Mouse (Mus musculus) Muller cell, postnatal 12 days (primary cell): ENCODE measurements around the gene Traf3.
A peak's percentile ranks its signal among the peaks of the same experiment; 100 is the strongest.

Experiments used
- DNase-seq: peaks from one replicate; pipeline ENCODE4 v3.0.0-alpha.2; 2015; ENCODE audit errors: inconsistent ontology term

The Traf3 gene

DNA sequence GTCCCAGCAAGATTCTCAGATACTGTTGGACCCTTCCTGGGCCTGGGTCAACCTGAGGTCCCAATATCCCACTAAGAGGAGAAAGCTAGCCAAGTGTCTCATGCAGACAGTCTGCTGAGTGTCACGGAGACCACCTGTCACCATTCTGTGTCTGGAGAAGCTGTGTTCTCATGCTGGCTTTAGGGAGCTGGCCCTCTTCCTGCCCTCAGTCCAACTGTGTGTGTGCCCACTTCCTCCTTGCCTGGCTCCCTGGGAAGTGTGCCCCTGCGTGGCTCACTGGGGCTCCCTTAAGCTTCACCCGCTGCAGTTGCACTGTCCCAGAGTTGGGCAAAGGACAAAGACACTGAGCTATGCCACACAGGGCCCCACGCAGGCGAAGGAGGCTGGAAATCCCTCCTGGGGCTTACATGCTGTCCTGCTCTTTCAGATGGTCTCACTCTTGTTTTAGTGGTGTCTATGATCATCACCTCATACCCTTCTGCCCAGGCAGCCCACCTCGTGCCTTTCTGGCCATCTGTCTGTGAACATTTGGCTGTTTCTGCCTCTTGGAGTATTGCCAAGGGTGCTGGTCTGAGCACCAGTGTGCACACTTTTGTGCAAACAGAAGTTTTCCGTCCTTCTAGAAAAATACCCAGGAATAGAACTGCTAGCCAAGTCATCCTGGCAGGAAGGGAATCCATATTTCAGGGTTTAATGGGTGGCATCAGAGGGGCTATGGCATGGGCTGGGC, 13.0 kb upstream of the Traf3 start:
- DNase-seq, result no peak

GRCm38 (mm10) chr12:111153946-111154345, 12.2 kb upstream of the Traf3 start:
- no peak for DNase-seq

DNA sequence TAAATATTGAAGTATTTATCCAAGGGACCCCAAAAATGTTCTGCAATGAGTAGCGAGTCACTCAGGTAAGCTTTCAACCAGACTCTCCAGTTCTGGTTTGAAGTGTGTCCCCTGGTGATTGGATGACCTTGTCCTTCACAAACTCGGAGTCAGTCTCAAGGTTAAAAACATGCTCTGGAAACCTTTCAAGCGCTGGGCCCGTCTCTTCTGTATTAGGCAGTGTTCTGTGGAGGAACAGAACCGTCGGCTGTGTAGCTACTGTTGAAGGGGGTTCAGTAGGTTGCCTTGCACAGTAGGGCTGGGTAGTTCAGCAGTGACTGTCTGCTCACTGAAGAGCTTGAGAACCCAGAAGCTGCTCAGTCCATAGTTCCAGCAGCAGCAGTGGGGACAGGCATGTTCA, 11.5 kb upstream of the Traf3 start:
- DNase-seq, result no peak

DNA sequence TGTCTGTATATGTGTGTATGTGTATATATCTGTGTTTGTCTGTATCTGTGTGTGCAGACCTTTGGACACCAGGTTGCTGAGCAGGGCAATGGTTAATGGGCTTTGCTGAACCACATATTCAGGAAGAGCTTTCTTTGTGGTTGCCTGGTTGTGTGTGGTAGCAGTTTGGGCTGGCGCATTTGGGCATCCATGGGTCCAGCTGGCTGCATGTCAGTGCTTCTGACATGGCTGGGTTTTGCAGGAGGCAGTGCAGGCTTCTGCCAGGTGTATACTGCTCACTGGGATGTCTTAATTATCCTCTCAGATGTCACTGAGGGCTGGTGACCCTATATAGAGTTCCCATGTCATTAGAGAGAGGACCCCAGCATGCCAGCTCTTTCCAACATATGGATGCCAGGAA, 10.4 kb upstream of the Traf3 start:
- no peak for DNase-seq

GRCm38 (mm10) chr12:111159659-111160428, 6.3 kb upstream of the Traf3 start:
- no peak for DNase-seq

GRCm38 (mm10) chr12:111160871-111161270, 5.3 kb upstream of the Traf3 start:
- DNase-seq, result no peak

- no peak for DNase-seq
These were observed 4.2 kb upstream of the Traf3 start for GRCm38 (mm10) chr12:111161943-111162311.

DNA sequence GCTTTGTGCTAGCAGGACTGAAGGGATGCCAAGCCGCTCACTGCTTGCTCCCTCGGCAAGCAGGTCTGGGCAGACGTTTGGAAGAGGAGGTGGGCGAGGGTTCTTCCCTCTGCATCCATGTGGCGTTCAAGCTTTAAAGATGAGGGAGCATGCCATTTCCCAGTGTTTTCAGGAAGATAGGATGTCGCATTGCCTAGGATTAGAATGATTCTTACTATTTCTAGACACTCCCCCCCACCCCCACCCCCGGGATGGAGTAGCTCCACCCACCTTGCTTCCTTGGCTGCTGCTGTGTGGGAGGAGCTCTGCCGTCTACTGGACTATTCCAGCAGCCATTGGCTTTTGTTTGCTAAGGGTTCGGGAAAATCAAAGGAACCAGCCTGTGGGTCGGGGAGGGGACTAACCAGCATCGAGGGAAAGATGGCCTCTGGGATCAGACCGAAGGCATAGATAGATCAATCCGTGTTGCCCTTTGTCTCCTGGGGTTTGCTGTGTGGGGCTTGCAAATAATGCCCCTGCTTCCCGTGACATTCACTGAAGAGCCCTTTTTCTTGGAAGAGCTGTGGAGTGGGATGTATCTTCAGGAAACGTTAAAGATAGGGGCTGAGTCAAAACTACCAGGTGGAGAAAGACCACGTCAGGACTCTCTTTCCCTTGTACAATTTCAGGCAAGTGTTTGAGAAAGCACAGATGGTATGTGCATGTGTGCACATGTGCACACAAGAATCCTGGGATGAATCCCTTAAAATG, 3.7 kb upstream of the Traf3 start:
- peak; percentile 68 for DNase-seq

- DNase-seq, result peak; percentile 96
These were observed 1.8 kb upstream of the Traf3 start for GRCm38 (mm10) chr12:111164310-111164751.

DNA sequence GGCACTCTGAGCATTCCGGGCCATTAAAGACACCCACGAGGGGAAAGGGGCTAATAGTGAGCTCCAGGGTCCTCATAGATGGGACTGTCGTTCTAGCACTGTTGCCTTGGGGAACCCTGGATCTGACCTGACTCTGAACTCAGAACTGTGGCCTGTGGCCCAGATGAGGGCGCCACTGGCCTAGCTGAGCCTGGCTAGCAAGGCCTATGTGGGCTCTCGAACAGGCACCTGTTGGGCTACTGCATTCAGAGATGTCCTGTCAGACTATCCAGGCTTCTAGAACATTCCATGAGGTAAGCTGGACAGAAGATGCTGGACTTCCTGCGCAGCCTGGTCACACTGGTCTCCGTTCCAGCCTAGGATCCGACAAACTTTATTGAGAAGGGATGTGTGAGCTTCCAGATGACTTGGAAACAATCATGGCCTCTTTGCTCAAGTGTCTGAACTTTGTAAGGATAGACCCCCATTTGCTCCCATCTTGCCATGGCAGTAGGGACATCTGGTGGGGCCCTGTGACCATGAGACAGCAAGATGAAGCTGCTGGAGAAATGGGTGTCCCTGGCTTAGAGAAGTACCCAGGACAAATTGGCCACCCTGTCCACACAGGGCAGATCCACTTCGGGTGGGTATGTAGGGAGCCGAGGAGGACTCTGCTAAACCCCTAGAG, 891 bp upstream of the Traf3 start:
- DNase-seq, result peak; percentile 62

DNA sequence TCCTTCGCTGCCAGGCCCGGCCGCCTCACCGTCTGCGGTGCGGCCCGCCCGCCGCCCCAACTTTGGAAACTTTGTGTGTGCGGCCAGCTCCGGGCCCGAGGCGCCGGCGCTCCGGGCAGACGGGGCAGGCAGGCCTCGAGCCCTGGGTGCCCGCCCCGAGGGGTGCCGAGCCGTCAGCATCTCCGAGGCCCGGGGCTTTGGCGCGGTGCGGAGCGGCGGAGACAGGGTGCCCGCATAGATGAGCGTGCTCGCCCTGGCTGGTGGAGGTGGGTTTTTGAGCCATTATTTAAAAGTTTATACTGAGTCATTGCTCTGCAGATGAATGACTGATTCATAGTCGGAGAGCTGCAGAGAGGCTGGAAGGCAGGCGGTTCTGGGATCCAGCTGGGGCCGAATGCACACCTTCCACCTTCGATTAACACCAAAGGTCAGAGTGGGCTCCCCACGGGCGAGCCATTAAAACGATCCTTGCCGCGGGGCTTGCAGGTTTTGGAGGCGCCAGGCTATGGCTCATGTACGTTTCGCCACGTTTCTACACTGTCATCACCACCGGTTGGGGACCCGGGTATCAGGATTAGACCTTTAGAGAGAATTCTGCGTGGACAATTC, 615 bp downstream of the Traf3 start:
- peak; percentile 52 for DNase-seq

DNA sequence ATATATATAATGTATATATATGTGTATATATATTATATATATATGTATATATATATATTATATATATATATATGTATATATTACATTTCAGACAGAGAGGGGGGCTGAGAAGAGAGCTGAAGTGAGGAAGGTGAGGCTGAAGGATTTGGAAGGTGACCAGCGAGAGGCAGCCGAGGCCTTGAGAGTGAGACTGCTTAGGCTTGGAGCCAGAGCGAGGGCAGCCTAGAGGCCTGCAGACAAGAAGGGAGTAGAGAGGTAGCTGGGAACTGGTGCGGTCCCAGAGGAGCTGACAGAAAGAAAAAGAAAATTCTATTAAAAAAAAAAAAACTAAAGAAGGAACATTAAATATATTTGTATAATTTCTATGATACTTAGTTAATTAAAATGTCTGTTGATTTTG, 2.7 kb downstream of the Traf3 start:
- DNase-seq, result no peak

DNA sequence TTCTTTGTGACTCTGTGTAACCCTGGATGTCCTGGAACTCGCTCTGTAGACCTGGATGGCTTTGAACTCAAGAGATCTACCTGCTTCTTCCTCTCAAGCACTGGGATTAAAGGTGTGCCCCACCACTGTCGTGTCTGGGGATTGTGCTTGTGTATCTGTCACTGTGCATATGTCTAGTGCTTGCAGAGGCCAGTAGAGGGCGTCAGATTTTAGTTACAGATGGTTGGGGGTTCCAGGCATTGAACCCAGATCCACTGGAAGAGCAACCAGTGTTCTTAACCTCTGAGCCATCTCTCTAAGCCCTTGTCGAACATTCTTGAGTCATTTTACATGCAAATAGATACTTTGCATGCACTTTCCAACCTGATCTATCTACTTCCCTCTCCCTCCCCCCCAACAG, 12.6 kb downstream of the Traf3 start:
- DNase-seq, result no peak

- DNase-seq, result no peak
These were observed 15.7 kb downstream of the Traf3 start for GRCm38 (mm10) chr12:111181848-111182247.

GRCm38 (mm10) chr12:111182378-111182777, 16.2 kb downstream of the Traf3 start:
- no peak for DNase-seq

- no peak for DNase-seq
These were observed 18.3 kb downstream of the Traf3 start, which contains the start of gene 4930595D18Rik for GRCm38 (mm10) chr12:111184476-111184875. TSS of gene 4930595D18Rik (minus strand) at chr12:111184491.

DNA sequence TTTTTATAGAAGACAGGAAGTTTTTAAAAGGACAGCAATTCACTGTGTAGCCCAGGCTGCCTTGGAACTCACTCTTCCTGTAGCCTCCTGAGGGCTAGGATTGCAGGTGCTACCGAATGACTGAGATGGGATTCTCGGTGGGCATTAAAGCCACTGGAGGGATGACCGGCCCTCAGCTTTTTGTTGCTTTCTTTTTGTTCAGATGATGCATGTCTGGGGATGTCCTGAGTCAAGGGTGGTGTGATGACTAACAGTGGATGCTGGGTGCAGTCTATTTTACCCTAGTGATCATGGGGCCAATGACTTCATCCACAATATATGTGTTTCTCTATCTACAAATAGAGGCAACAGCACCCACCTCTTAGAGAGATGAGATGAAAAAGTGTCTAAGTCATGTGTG, 20.8 kb downstream of the Traf3 start:
- DNase-seq, result peak; percentile 36

GRCm38 (mm10) chr12:111188295-111188694, 22.1 kb downstream of the Traf3 start:
- no peak for DNase-seq

- no peak for DNase-seq
These were observed 24.2 kb downstream of the Traf3 start for GRCm38 (mm10) chr12:111190355-111190754.

GRCm38 (mm10) chr12:111190891-111191290, 24.7 kb downstream of the Traf3 start:
- DNase-seq, result no peak

DNA sequence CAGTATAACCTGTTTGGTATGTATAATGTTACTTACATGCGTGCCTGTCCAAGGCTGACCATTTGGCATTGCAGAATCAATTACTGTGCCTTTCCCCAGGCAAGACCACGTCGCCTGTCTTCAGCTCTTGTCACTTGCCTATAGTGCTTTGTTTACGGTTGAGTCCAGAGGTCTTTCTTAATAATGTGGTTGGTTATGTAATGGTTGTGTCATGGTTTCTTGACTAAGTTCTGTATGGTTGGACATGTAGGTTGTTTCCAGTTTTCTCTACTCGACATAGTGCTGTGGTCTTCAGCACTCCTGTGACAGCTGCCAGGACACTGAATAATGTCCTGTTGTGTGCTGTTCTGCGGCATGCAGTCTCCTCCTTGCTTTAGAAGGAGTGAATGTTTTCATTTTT, 26.6 kb downstream of the Traf3 start:
- no peak for DNase-seq
